Mouse (Mus musculus) myocyte (in vitro differentiated cells): ENCODE data around the gene Huwe1. TPM values are rescaled to one million over a fixed set of nuclear protein-coding genes. Genes with fewer than 3 reads are reported as not detected.

Source experiments
- H3K27me3 ChIP-seq: one replicate; pipeline ENCODE4 v1.6.1; 2011; ENCODE audit not compliant: control insufficient read depth, insufficient read depth, insufficient read length
- H3K36me3 ChIP-seq: one replicate; pipeline ENCODE4 v1.6.1; 2011; ENCODE audit not compliant: control insufficient read depth, insufficient read depth
- H3K4me2 ChIP-seq: one replicate; pipeline ENCODE4 v1.6.1; 2011; ENCODE audit warnings: low read depth, control low read depth
- H3K4me3 ChIP-seq: one replicate; pipeline ENCODE4 v1.5.1; 2011; ENCODE audit warnings: mild to moderate bottlenecking, control low read depth, moderate library complexity
- H3K79me2 ChIP-seq: one replicate; pipeline ENCODE4 v1.6.1; 2011; ENCODE audit not compliant: control insufficient read depth, insufficient read depth
- H3ac ChIP-seq: one replicate; pipeline ENCODE4 v1.6.1; 2011; ENCODE audit not compliant: control insufficient read depth, insufficient read length
- CEBPB ChIP-seq: IDR thresholded peaks from 2 replicates; pipeline ENCODE4 v1.6.1; 2011; ENCODE audit warnings: mild to moderate bottlenecking, moderate library complexity; ENCODE audit not compliant: poor library complexity, insufficient read depth, severe bottlenecking
- E2F4 ChIP-seq: IDR thresholded peaks from one replicate; pipeline ENCODE4 v1.6.1; 2011; ENCODE audit warnings: mild to moderate bottlenecking, control low read depth, moderate library complexity; ENCODE audit not compliant: insufficient read depth
- MAX ChIP-seq: IDR thresholded peaks from one replicate; pipeline ENCODE4 v1.6.1; 2011; ENCODE audit warnings: low read depth, mild to moderate bottlenecking, control low read depth
- MYOD1 ChIP-seq, 3 experiments: IDR thresholded peaks; one replicate each; pipeline ENCODE4 v1.6.1; 2011; ENCODE audit warnings: control low read depth in 2 of 3, low read depth in 2 of 3, mild to moderate bottlenecking in 2 of 3, moderate library complexity in 1 of 3; ENCODE audit not compliant: insufficient read length in 2 of 3, control insufficient read depth in 1 of 3
- MYOG ChIP-seq, 3 experiments: IDR thresholded peaks; one replicate each; pipeline ENCODE4 v1.6.1; 2011; ENCODE audit warnings: control low read depth in 2 of 3, low read depth in 2 of 3, mild to moderate bottlenecking in 2 of 3; ENCODE audit not compliant: insufficient read length in 2 of 3, control insufficient read depth in 1 of 3, insufficient read depth in 1 of 3
- POLR2A ChIP-seq: IDR thresholded peaks from one replicate; pipeline ENCODE4 v1.6.1; 2011; ENCODE audit warnings: low read depth, mild to moderate bottlenecking, control low read depth, moderate library complexity; ENCODE audit not compliant: insufficient read length
- POLR2AphosphoS2 ChIP-seq: IDR thresholded peaks from one replicate; pipeline ENCODE4 v1.6.1; 2011; ENCODE audit warnings: low read depth, control low read depth; ENCODE audit not compliant: insufficient read length
- REST ChIP-seq: IDR thresholded peaks from one replicate; pipeline ENCODE4 v1.6.1; 2011; ENCODE audit warnings: mild to moderate bottlenecking, control low read depth, moderate library complexity; ENCODE audit not compliant: insufficient read depth, insufficient read length
- SRF ChIP-seq: IDR thresholded peaks from one replicate; pipeline ENCODE4 v1.6.1; 2011; ENCODE audit warnings: low read depth; ENCODE audit not compliant: control insufficient read depth, insufficient read length
- TCF12 ChIP-seq: IDR thresholded peaks from one replicate; pipeline ENCODE4 v1.6.1; 2011; ENCODE audit warnings: mild to moderate bottlenecking, control low read depth; ENCODE audit not compliant: poor library complexity, insufficient read depth, severe bottlenecking
- TCF3 ChIP-seq: IDR thresholded peaks from one replicate; pipeline ENCODE4 v1.6.1; 2011; ENCODE audit warnings: low read depth, control low read depth; ENCODE audit not compliant: insufficient read length
- USF1 ChIP-seq: IDR thresholded peaks from one replicate; pipeline ENCODE4 v1.6.1; 2011; ENCODE audit warnings: low read depth, mild to moderate bottlenecking, control low read depth, moderate library complexity
- polyA plus RNA-seq: library from polyadenylated mRNA; unstranded; fragments of >200 nt; fragmentation: generic; extraction: Trizol; gene quantifications from one replicate; pipeline ENCODE4 v1.2.1, GENCODE M21; 2012; ENCODE audit warnings: missing spikeins

Gene Huwe1
- polyA plus RNA-seq, result 40.3 TPM

GRCm38 (mm10) chrX:151800701-151801511, at the start of gene Huwe1:
Gene Huwe1, plus strand, starts transcription at chrX:151800807.
- Histone ChIP-seq H3K4me3 (peak within 1 kb of the TSS; percentile 88), H3K79me2 (peaks cover 32% of the 10 kb centered on the region), H3K4me2 (peak within 1 kb of the TSS; percentile 86), H3ac (no peak within 1 kb of the TSS), H3K36me3 (no peaks in the 10 kb centered on the region), H3K27me3 (no peaks in the 10 kb centered on the region)
- TF ChIP-seq POLR2A (peak; percentile 41), TCF12 (no peak)

GRCm38 (mm10) chrX:151780348-151780747, 20.3 kb upstream of the Huwe1 start:
- no peak overlapping the region for H3K4me2 ChIP-seq
- no peak overlapping the region for H3ac ChIP-seq
- no peaks in the 10 kb centered on the region for H3K36me3 ChIP-seq
- no peaks in the 10 kb centered on the region for H3K27me3 ChIP-seq
- TF ChIP-seq POLR2A (no peak), CEBPB (no peak), MAX (no peak), TCF3 (no peak), POLR2AphosphoS2 (no peak), MYOD1 (IDR thresholded peaks at IDR 0.05; ENCODE audit: control insufficient read depth in 1 of 3, insufficient read length in 2 of 3, low read depth in 2 of 3) (no peak), E2F4 (no peak), REST (no peak), SRF (no peak), TCF12 (no peak), MYOG (IDR thresholded peaks at IDR 0.05; ENCODE audit: control insufficient read depth in 1 of 3, insufficient read depth in 1 of 3, insufficient read length in 2 of 3, low read depth in 2 of 3) (no peak), USF1 (no peak)
- no peak overlapping the region for H3K4me3 ChIP-seq
- H3K79me2 ChIP-seq, result no peaks in the 10 kb centered on the region

- no peaks in the 10 kb centered on the region for H3K79me2 ChIP-seq
- H3K4me3 ChIP-seq, result no peak overlapping the region
- no peak overlapping the region for H3ac ChIP-seq
- no peaks in the 10 kb centered on the region for H3K27me3 ChIP-seq
- no peaks in the 10 kb centered on the region for H3K36me3 ChIP-seq
- no peak overlapping the region for H3K4me2 ChIP-seq
- TF ChIP-seq POLR2A (no peak), MAX (no peak), REST (no peak), USF1 (no peak), MYOD1 (IDR thresholded peaks at IDR 0.05; ENCODE audit: control insufficient read depth in 1 of 3, insufficient read length in 2 of 3, low read depth in 2 of 3) (no peak)
Observed at GRCm38 (mm10) chrX:151782939-151783338, 17.7 kb upstream of the Huwe1 start.

GRCm38 (mm10) chrX:151792766-151793165, 7.8 kb upstream of the Huwe1 start:
- TF ChIP-seq MYOD1 (IDR thresholded peaks at IDR 0.05; ENCODE audit: control insufficient read depth in 1 of 3, insufficient read length in 2 of 3, low read depth in 2 of 3), result no peak
- TF ChIP-seq TCF3, result no peak
- TF ChIP-seq TCF12, result no peak
- no peak for TF ChIP-seq USF1
- TF ChIP-seq SRF, result no peak
- no peak for TF ChIP-seq E2F4
- TF ChIP-seq MYOG (IDR thresholded peaks at IDR 0.05; ENCODE audit: control insufficient read depth in 1 of 3, insufficient read depth in 1 of 3, insufficient read length in 2 of 3, low read depth in 2 of 3), result no peak
- TF ChIP-seq REST, result no peak
- no peak for TF ChIP-seq CEBPB
- TF ChIP-seq POLR2A, result no peak
- TF ChIP-seq MAX, result no peak

GRCm38 (mm10) chrX:151797970-151798369, 2.6 kb upstream of the Huwe1 start:
- TF ChIP-seq MYOD1 (IDR thresholded peaks at IDR 0.05; ENCODE audit: control insufficient read depth in 1 of 3, insufficient read length in 2 of 3, low read depth in 2 of 3) (no peak), TCF12 (no peak), MYOG (IDR thresholded peaks at IDR 0.05; ENCODE audit: control insufficient read depth in 1 of 3, insufficient read depth in 1 of 3, insufficient read length in 2 of 3, low read depth in 2 of 3) (no peak), USF1 (no peak), CEBPB (no peak), POLR2A (no peak), REST (no peak), SRF (no peak), TCF3 (no peak), POLR2AphosphoS2 (no peak), E2F4 (no peak), MAX (no peak)
- Histone ChIP-seq H3K4me2 (no peak overlapping the region), H3ac (no peak overlapping the region), H3K79me2 (peaks cover 8% of the 10 kb centered on the region), H3K36me3 (no peaks in the 10 kb centered on the region), H3K4me3 (no peak overlapping the region), H3K27me3 (no peaks in the 10 kb centered on the region)

More at GRCm38 (mm10) chrX:151792766-151793165, 7.8 kb upstream of the Huwe1 start:
- no peak overlapping the region for H3K4me2 ChIP-seq
- H3K36me3 ChIP-seq, result no peaks in the 10 kb centered on the region
- H3ac ChIP-seq, result no peak overlapping the region
- no peaks in the 10 kb centered on the region for H3K79me2 ChIP-seq
- H3K4me3 ChIP-seq, result no peak overlapping the region
- H3K27me3 ChIP-seq, result no peaks in the 10 kb centered on the region
